9 mouse cellular contexts compared by ENCODE assay signal in genomic region chr9:37076386-37077062, GRCm38 (mm10).
DNase-seq lines count a peak whose midpoint lies in the region; ATAC-seq and TF ChIP-seq lines count a peak whose summit lies in the region.
"Had no signal": no experiment of that assay in that cellular context is flagged by ENCODE, and none has a peak within 500 bp of the region (broad histone marks: within the 10 kb centered on the region; RNA-seq: fewer than 3 reads in every experiment).

No protein-coding gene starts in this region.

- H3K27ac ChIP-seq in forebrain, postnatal 0 days (ENCODE audit: low read depth, low read length) = peak overlapping the region; percentile 77
- H3K27ac ChIP-seq in midbrain, embryonic 12.5 days (replicated peaks) = peak overlapping the region; percentile 60
- H3K27ac ChIP-seq: limb, embryonic 15.5 days had no signal

- 0 out of 2 replicates have a peak overlapping the region, but pooled peaks have one; percentile 32 for H3K9ac ChIP-seq in forebrain, postnatal 0 days
- no peak overlapping the region for H3K9ac ChIP-seq in midbrain, embryonic 12.5 days (replicated peaks)
- H3K9ac ChIP-seq: limb, embryonic 15.5 days had no signal

- no peaks in the 10 kb centered on the region for H3K27me3 ChIP-seq in forebrain, postnatal 0 days (ENCODE audit: insufficient read depth, low read length)
- no peaks in the 10 kb centered on the region for H3K27me3 ChIP-seq in midbrain, embryonic 12.5 days
- H3K27me3 ChIP-seq: limb, embryonic 15.5 days had no signal

- no peaks in the 10 kb centered on the region for H3K36me3 ChIP-seq in forebrain, postnatal 0 days (ENCODE audit: insufficient read depth)
- no peaks in the 10 kb centered on the region for H3K36me3 ChIP-seq in midbrain, embryonic 12.5 days
- H3K36me3 ChIP-seq: limb, embryonic 15.5 days had no signal

- peak overlapping the region; percentile 38 for H3K4me2 ChIP-seq in forebrain, postnatal 0 days (ENCODE audit: low read depth)
- peak overlapping the region; percentile 29; the same call in 1 of the 2 replicates for H3K4me2 ChIP-seq in midbrain, embryonic 12.5 days (replicated peaks)
- H3K4me2 ChIP-seq: limb, embryonic 15.5 days had no signal

- no peak for TF ChIP-seq CTCF in forebrain, postnatal 0 days (IDR thresholded peaks at IDR 0.05; ENCODE audit: low read depth)

- no peak overlapping the region for H3K4me3 ChIP-seq in forebrain, postnatal 0 days (ENCODE audit: low read depth, low read length)
- H3K4me3 ChIP-seq in midbrain, embryonic 12.5 days = no peak overlapping the region
- H3K4me3 ChIP-seq: limb, embryonic 15.5 days had no signal

- no peaks in the 10 kb centered on the region for H3K9me3 ChIP-seq in forebrain, postnatal 0 days (ENCODE audit: low read length)
- H3K9me3 ChIP-seq in midbrain, embryonic 12.5 days = no peaks in the 10 kb centered on the region
- H3K9me3 ChIP-seq: limb, embryonic 15.5 days had no signal

- DNase-seq in frontal cortex, postnatal 10 days (ENCODE audit: low spot score in 2 of 2) = no peak
- DNase-seq in brain, adult 2 months (ENCODE audit: low read depth, low spot score) = peak; percentile 76
- peak; percentile 67 for DNase-seq in forebrain, postnatal 0 days
- no peak for DNase-seq in testis, postnatal 10 days (ENCODE audit: low spot score)
- DNase-seq in urinary bladder, adult 2 months (ENCODE audit: low spot score) = no peak

- peak; percentile 79 for ATAC-seq in frontal cortex, adult (ENCODE audit: low TSS enrichment)
- peak; percentile 86 for ATAC-seq in forebrain, postnatal 0 days
- ATAC-seq in midbrain, embryonic 12.5 days (ENCODE audit: low FRiP score, low read depth) = peak; percentile 82
- no peak for ATAC-seq in activated CD4-positive, CD25-positive, alpha-beta regulatory T cell, adult 4 months

- H3K4me1 ChIP-seq in forebrain, postnatal 0 days (ENCODE audit: insufficient read depth) = peaks cover 18% of the 10 kb centered on the region
- H3K4me1 ChIP-seq in midbrain, embryonic 12.5 days = peaks cover 28% of the 10 kb centered on the region

- WGBS in forebrain, postnatal 0 days = 5% methylated on average over 15 of the region's 15 CpGs
- 3% methylated on average over 15 of the region's 15 CpGs for WGBS in midbrain, embryonic 12.5 days

Comparison
In these comparisons a context has a peak if more than half of its experiments do, and no peak if none do; other contexts are left out.
1. DNase-seq: peak in brain, adult 2 months (single experiment) and forebrain, postnatal 0 days (single experiment); none in frontal cortex, postnatal 10 days (0 of 2), testis, postnatal 10 days (single experiment) and urinary bladder, adult 2 months (single experiment).